Mouse (Mus musculus): ENCODE measurements around the gene Jmjd6. TPM values are rescaled to one million over a fixed set of nuclear protein-coding genes. Genes with fewer than 3 reads are reported as not detected.
"Not testable (repeated sequence)": the region's sequence is repeated elsewhere in the genome, so short reads cannot be mapped to it uniquely, and the experiment has no call there.

Jmjd6 gene
- polyA plus RNA-seq, 1 experiment from 2014 or later, result 93.1 TPM

- H3K4me3 ChIP-seq, result peak within 1 kb of the TSS; percentile 81
- H3K4me1 ChIP-seq, result peaks cover 46% of the 10 kb centered on the region
- peaks cover 18% of the 10 kb centered on the region for H3K36me3 ChIP-seq
- H3K27ac ChIP-seq, result peak within 1 kb of the TSS; percentile 89
- no peaks in the 10 kb centered on the region for H3K9me3 ChIP-seq (replicated peaks)
- no peaks in the 10 kb centered on the region for H3K27me3 ChIP-seq (ENCODE audit: low read depth, poor library complexity, severe bottlenecking)
- under 1% methylated on average over 71 of the region's 71 CpGs for WGBS
- DNase-seq (ENCODE audit: low spot score), result peak; percentile 91
Observed at GRCm38 (mm10) chr11:116827534-116828165, 15.6 kb downstream of the Jmjd6 start, which contains the start of gene Mxra7. Gene Mxra7 (minus strand): TSS chr11:116828046.

- H3K4me3 ChIP-seq, result peak overlapping the region; percentile 81
- WGBS, result 25% methylated on average over 17 of the region's 17 CpGs
- H3K9me3 ChIP-seq (replicated peaks), result no peaks in the 10 kb centered on the region
- H3K27ac ChIP-seq, result peak overlapping the region; percentile 89
- peaks cover 14% of the 10 kb centered on the region for H3K36me3 ChIP-seq
- H3K4me1 ChIP-seq, result peaks cover 43% of the 10 kb centered on the region
- H3K27me3 ChIP-seq (ENCODE audit: low read depth, poor library complexity, severe bottlenecking), result no peaks in the 10 kb centered on the region
- no peak for DNase-seq (ENCODE audit: low spot score)
Observed at GRCm38 (mm10) chr11:116826550-116827504, 16.4 kb downstream of the Jmjd6 start.

- Histone ChIP-seq H3K27ac (peak overlapping the region; percentile 47; the same call in 1 of the 2 replicates), H3K9me3 (replicated peaks) (no peaks in the 10 kb centered on the region), H3K4me1 (peaks cover 54% of the 10 kb centered on the region), H3K27me3 (ENCODE audit: low read depth, poor library complexity, severe bottlenecking) (no peaks in the 10 kb centered on the region), H3K4me3 (peak overlapping the region; percentile 4; the same call in 1 of the 2 replicates), H3K36me3 (peaks cover 4% of the 10 kb centered on the region; the same call in 1 of the 2 replicates)
- 71% methylated on average over 5 of the region's 5 CpGs for WGBS
- DNase-seq (ENCODE audit: low spot score), result no peak
Observed at GRCm38 (mm10) chr11:116825230-116825629, 18.0 kb downstream of the Jmjd6 start.

- WGBS, result 97% methylated on average over 10 of the region's 10 CpGs
Observed at GRCm38 (mm10) chr11:116823885-116824284, 19.4 kb downstream of the Jmjd6 start.

GRCm38 (mm10) chr11:116823255-116823654 is 20.0 kb downstream of the Jmjd6 start:
- 100% methylated on average over 2 of the region's 2 CpGs for WGBS
- DNase-seq (ENCODE audit: low spot score), result no peak
- H3K9me3 ChIP-seq (replicated peaks), result no peaks in the 10 kb centered on the region
- peaks cover 4% of the 10 kb centered on the region; the same call in 1 of the 2 replicates for H3K36me3 ChIP-seq
- no peaks in the 10 kb centered on the region for H3K27me3 ChIP-seq (ENCODE audit: low read depth, poor library complexity, severe bottlenecking)
- H3K4me3 ChIP-seq, result no peak overlapping the region
- H3K4me1 ChIP-seq, result peaks cover 60% of the 10 kb centered on the region
- no peak overlapping the region for H3K27ac ChIP-seq

More at GRCm38 (mm10) chr11:116823885-116824284, 19.4 kb downstream of the Jmjd6 start:
- not testable (repeated sequence) for H3K27me3 ChIP-seq (ENCODE audit: low read depth, poor library complexity, severe bottlenecking); H3K9me3 ChIP-seq (replicated peaks); H3K36me3 ChIP-seq; H3K27ac ChIP-seq; DNase-seq (ENCODE audit: low spot score); H3K4me3 ChIP-seq
- H3K4me1 ChIP-seq, result peaks cover 60% of the 10 kb centered on the region

GRCm38 (mm10) chr11:116822626-116823025 is 20.6 kb downstream of the Jmjd6 start:
- DNase-seq (ENCODE audit: low spot score), result no peak
- H3K36me3 ChIP-seq, result peaks cover 4% of the 10 kb centered on the region; the same call in 1 of the 2 replicates
- H3K4me1 ChIP-seq, result peaks cover 54% of the 10 kb centered on the region
- H3K9me3 ChIP-seq (replicated peaks), result no peaks in the 10 kb centered on the region
- 95% methylated on average over 10 of the region's 10 CpGs for WGBS
- no peak overlapping the region for H3K4me3 ChIP-seq
- no peak overlapping the region for H3K27ac ChIP-seq
- H3K27me3 ChIP-seq (ENCODE audit: low read depth, poor library complexity, severe bottlenecking), result no peaks in the 10 kb centered on the region

GRCm38 (mm10) chr11:116822215-116822614 is 21.0 kb downstream of the Jmjd6 start:
- no peak overlapping the region for H3K27ac ChIP-seq
- peaks cover 51% of the 10 kb centered on the region for H3K4me1 ChIP-seq
- H3K27me3 ChIP-seq (ENCODE audit: low read depth, poor library complexity, severe bottlenecking), result no peaks in the 10 kb centered on the region
- no peak for DNase-seq (ENCODE audit: low spot score)
- peaks cover 4% of the 10 kb centered on the region; the same call in 1 of the 2 replicates for H3K36me3 ChIP-seq
- WGBS, result 83% methylated on average over 10 of the region's 10 CpGs
- H3K9me3 ChIP-seq (replicated peaks), result no peaks in the 10 kb centered on the region
- no peak overlapping the region for H3K4me3 ChIP-seq

- no peak for DNase-seq (ENCODE audit: low spot score)
- WGBS, result 80% methylated on average over 13 of the region's 13 CpGs
- Histone ChIP-seq H3K27ac (no peak overlapping the region), H3K4me1 (peaks cover 49% of the 10 kb centered on the region), H3K9me3 (replicated peaks) (no peaks in the 10 kb centered on the region), H3K36me3 (peaks cover 4% of the 10 kb centered on the region; the same call in 1 of the 2 replicates), H3K27me3 (ENCODE audit: low read depth, poor library complexity, severe bottlenecking) (no peaks in the 10 kb centered on the region), H3K4me3 (no peak overlapping the region)
Observed at GRCm38 (mm10) chr11:116821057-116821940, 21.9 kb downstream of the Jmjd6 start.

GRCm38 (mm10) chr11:116819932-116820593 is 23.2 kb downstream of the Jmjd6 start:
- Histone ChIP-seq H3K36me3 (peaks cover 4% of the 10 kb centered on the region; the same call in 1 of the 2 replicates), H3K9me3 (replicated peaks) (no peaks in the 10 kb centered on the region), H3K27me3 (ENCODE audit: low read depth, poor library complexity, severe bottlenecking) (no peaks in the 10 kb centered on the region), H3K27ac (peak overlapping the region; percentile 47), H3K4me1 (peaks cover 50% of the 10 kb centered on the region), H3K4me3 (no peak overlapping the region)
- DNase-seq (ENCODE audit: low spot score), result no peak
- WGBS, result 88% methylated on average over 5 of the region's 5 CpGs

GRCm38 (mm10) chr11:116818722-116819121 is 24.5 kb downstream of the Jmjd6 start:
- Histone ChIP-seq H3K27me3 (ENCODE audit: low read depth, poor library complexity, severe bottlenecking) (no peaks in the 10 kb centered on the region), H3K4me3 (no peak overlapping the region), H3K27ac (peak overlapping the region; percentile 33; the same call in 1 of the 2 replicates), H3K4me1 (peaks cover 62% of the 10 kb centered on the region), H3K9me3 (replicated peaks) (no peaks in the 10 kb centered on the region), H3K36me3 (peaks cover 4% of the 10 kb centered on the region; the same call in 1 of the 2 replicates)
- DNase-seq (ENCODE audit: low spot score), result no peak
- WGBS, result 47% methylated on average over 8 of the region's 8 CpGs

- 94% methylated on average over 5 of the region's 5 CpGs for WGBS
- no peaks in the 10 kb centered on the region for H3K9me3 ChIP-seq (replicated peaks)
- no peak overlapping the region for H3K4me3 ChIP-seq
- no peak overlapping the region for H3K27ac ChIP-seq
- H3K36me3 ChIP-seq, result no peaks in the 10 kb centered on the region
- no peaks in the 10 kb centered on the region for H3K27me3 ChIP-seq (ENCODE audit: low read depth, poor library complexity, severe bottlenecking)
- peaks cover 73% of the 10 kb centered on the region for H3K4me1 ChIP-seq
- DNase-seq (ENCODE audit: low spot score), result no peak
Observed at GRCm38 (mm10) chr11:116817567-116817966, 25.7 kb downstream of the Jmjd6 start.

- DNase-seq (ENCODE audit: low spot score), result no peak
- no peak overlapping the region for H3K27ac ChIP-seq
- 70% methylated on average over 5 of the region's 5 CpGs for WGBS
- H3K9me3 ChIP-seq (replicated peaks), result no peaks in the 10 kb centered on the region
- no peak overlapping the region for H3K4me3 ChIP-seq
- H3K27me3 ChIP-seq (ENCODE audit: low read depth, poor library complexity, severe bottlenecking), result no peaks in the 10 kb centered on the region
- H3K4me1 ChIP-seq, result peaks cover 79% of the 10 kb centered on the region
- H3K36me3 ChIP-seq, result no peaks in the 10 kb centered on the region
Observed at GRCm38 (mm10) chr11:116816769-116817168, 26.5 kb downstream of the Jmjd6 start.
